Mouse (Mus musculus) olfactory bulb, adult 2 months (tissue): ENCODE data around the gene Gm45021. TPM values are rescaled to one million over a fixed set of nuclear protein-coding genes. Genes with fewer than 3 reads are reported as not detected.

Source experiments
- H3K27ac ChIP-seq: fragments of 200-500 bp; 2 replicates; pipeline ENCODE4 v1.5.1; 2012; ENCODE audit warnings: low read depth, low read length; ENCODE audit not compliant: insufficient read depth
- H3K4me1 ChIP-seq: fragments of 200-500 bp; 2 replicates; pipeline ENCODE4 v1.6.1; 2012; ENCODE audit warnings: low read length; ENCODE audit not compliant: control insufficient read depth, insufficient read depth
- H3K4me3 ChIP-seq: fragments of 200-500 bp; 2 replicates; pipeline ENCODE4 v1.5.1; 2012; ENCODE audit warnings: mild to moderate bottlenecking, low read depth, low read length, moderate library complexity; ENCODE audit not compliant: insufficient read depth
- CTCF ChIP-seq: fragments of 200-500 bp; IDR thresholded peaks from 2 replicates; pipeline ENCODE4 v1.5.1; 2012; ENCODE audit warnings: low read depth, mild to moderate bottlenecking, low read length, moderate library complexity; ENCODE audit not compliant: insufficient read depth
- POLR2A ChIP-seq: fragments of 200-500 bp; IDR thresholded peaks from 2 replicates; pipeline ENCODE4 v1.6.1; 2012; ENCODE audit warnings: mild to moderate bottlenecking, low read depth, low read length, moderate library complexity; ENCODE audit not compliant: insufficient read depth
- WGBS: fragments of 180-500 bp; shearing (Covaris S2); methylation state at CpG from one replicate; pipeline ENCODE4 v1.1.7; 2018; 5-methylcytosine and 5-hydroxymethylcytosine counted together
- polyA plus RNA-seq: library from polyadenylated mRNA; stranded (reverse); fragments of >200 nt; gene quantifications from 2 replicates; pipeline ENCODE4 v1.2.4, GENCODE M21; 2012; ENCODE audit warnings: low replicate concordance; ENCODE audit not compliant: missing spikeins, insufficient read depth, insufficient read length

Gm45021 gene
- polyA plus RNA-seq, 1 experiment, result not detected

DNA sequence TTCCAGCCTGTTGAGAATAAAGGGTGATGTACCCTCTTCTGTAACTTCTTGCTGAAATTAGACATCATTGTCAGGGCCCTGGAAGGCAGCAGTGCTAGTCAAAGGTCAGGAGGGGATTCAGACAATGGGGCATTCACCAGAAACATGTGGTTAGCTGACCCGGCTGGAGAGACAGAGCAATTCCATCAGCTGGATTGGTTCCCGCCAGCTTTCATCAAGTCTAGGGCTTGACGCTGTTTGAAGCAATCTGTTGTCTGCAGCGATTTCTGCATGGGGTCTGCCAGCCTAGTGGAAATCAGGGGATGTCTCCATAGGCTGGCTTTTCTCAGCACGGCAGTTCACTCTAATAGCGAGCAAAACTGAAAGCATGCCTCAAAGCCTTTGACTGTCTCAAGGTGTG, 47.1 kb downstream of the Gm45021 start:
- WGBS, result 71% methylated on average over 6 of the region's 6 CpGs
- no peak overlapping the region for H3K27ac ChIP-seq
- H3K4me3 ChIP-seq, result no peak overlapping the region
- H3K4me1 ChIP-seq, result peaks cover 2% of the 10 kb centered on the region; the same call in 1 of the 2 replicates
- no peak for TF ChIP-seq CTCF
- no peak for TF ChIP-seq POLR2A

DNA sequence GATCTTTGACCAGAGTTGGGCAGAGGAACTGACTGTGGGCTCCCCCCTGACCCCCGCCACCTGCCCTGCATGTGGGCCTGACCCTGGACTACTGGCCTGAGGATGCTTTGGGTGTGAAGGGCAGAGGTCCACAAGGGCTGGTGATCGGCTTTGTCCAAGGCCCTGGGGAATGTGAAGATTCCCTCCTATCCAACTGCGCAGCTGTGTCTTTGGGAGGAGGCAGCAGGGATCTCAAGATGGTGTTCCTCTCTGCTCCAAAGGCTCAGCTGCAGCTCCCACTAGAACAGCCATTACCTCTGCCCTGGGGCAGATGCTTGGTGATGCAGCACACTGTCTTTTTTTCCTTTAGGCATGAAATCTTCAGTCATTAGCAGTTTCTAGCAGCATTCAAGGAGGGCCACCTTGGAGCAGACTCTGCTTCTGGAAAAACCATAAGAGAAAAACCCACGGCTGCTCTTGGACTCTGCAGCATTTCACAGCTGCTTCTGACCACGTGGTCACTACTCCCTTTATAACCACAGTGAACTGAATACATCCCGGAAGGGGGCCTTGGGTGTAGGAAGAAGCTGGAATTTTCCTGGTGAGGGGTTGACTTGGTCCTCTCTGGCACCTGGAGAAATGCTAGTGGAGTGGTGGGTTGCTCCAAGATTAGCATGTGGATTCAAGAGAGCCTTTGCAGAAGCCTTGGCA, 48.5 kb downstream of the Gm45021 start:
- WGBS, result 61% methylated on average over 6 of the region's 6 CpGs
- peaks cover 2% of the 10 kb centered on the region; the same call in 1 of the 2 replicates for H3K4me1 ChIP-seq
- H3K4me3 ChIP-seq, result no peak overlapping the region
- no peak overlapping the region for H3K27ac ChIP-seq
- TF ChIP-seq CTCF (no peak), POLR2A (no peak)

DNA sequence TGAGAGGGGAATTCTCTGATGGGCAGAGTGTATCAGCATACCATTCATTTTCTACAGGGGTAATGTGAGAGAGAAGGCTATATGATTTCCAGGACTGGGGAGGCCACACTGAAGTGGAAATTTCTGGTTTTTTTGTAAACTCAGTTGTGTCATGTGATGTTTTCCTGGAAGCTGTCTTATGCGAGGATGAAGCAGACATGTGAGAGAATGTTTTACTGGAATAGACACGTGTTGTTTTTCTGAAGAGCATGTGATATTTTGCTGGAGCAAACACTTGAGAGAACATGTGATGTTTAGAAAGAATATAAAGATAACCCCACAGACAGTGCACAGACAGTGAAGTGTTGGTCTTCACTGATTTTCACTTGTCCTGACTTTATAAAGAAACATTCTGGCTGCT, 49.1 kb downstream of the Gm45021 start:
- TF ChIP-seq CTCF (no peak), POLR2A (no peak)
- WGBS, result 66% methylated on average over 2 of the region's 2 CpGs
- peaks cover 2% of the 10 kb centered on the region; the same call in 1 of the 2 replicates for H3K4me1 ChIP-seq
- H3K27ac ChIP-seq, result no peak overlapping the region
- H3K4me3 ChIP-seq, result no peak overlapping the region

DNA sequence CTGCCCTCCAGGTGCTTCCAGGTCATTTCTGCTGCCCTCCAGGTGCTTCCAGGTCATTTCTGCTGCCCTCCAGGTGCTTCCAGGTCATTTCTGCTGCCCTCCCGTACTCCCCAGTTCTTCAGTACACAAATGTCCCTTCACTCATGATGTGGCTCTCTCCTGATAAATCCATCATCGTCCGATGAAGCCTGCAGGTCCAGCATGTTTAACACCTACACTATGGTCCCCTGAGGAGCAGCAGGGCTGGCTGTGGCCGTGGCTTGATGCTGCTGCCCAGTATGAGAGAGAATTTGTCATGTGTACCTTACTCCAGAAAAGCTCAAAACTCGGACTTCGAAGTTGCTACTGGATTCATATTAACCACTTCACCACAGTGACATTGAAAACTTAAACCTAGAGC, 52.0 kb downstream of the Gm45021 start:
- WGBS, result 87% methylated on average over 6 of the region's 6 CpGs
- H3K4me3 ChIP-seq, result no peak overlapping the region
- TF ChIP-seq CTCF (no peak), POLR2A (no peak)
- H3K27ac ChIP-seq, result no peak overlapping the region
- peaks cover 2% of the 10 kb centered on the region; the same call in 1 of the 2 replicates for H3K4me1 ChIP-seq

DNA sequence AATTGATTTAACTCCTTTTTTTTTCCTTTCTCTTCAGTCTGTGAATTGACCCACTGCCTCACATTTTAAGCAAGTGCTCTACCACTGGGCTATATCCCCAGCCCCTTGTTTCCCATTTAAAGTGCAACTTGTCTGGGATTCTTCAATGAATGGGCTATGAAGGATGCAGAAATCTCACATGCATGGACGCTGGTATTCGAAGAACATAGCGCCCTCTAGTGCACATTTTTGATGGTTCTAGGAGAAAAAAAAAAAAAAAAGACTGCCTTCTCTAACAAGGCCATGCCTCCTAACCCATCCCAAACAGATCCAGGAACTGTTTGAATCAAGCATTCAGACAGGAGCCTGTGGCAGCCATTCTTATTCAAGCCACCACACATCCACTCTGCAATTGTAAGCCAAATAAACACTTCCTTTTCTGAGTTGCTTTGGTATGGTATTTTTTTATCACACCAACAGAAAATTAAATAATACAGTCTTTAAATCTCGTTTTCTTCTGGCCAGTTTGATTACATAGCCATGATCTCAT, 53.4 kb downstream of the Gm45021 start:
- no peak overlapping the region for H3K27ac ChIP-seq
- TF ChIP-seq CTCF (no peak), POLR2A (no peak)
- no peak overlapping the region for H3K4me3 ChIP-seq
- peaks cover 4% of the 10 kb centered on the region; the same call in 1 of the 2 replicates for H3K4me1 ChIP-seq
- WGBS, result 20% methylated on average over 4 of the region's 4 CpGs

DNA sequence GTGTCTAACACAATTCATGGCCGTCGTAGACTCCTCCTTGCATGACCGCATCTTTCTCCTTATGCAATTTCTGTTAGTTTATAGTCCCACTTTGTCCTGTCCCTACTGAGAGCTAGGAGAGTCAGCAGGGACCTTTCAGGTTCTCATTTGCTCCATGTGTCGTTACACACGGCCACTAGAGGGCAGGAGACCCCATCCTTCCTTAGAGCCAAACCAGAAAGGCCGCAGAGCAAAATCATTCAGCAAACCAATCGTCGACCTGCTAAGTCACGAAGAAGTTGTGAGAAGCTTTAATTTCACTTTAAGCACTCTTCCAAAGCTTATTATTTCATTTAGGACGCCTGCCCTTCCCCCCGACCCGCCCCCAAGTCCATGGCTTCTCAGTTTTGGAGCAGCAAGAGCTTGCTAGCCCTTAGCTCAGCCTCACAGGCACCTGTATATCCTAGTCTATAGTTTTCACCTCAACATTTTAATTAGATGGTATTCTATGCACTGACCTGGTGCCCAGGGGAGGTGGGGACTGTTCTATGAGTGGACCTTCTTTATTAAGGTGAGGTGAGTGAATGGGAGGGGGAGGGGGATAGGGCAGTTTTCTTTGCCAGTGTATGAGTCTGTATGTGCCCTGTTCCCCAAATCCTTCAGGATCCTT, 56.4 kb downstream of the Gm45021 start:
- 9% methylated on average over 12 of the region's 12 CpGs for WGBS
- Histone ChIP-seq H3K4me1 (0 out of 2 replicates have a peak, but pooled peaks cover 4% of the 10 kb centered on the region), H3K27ac (no peak overlapping the region), H3K4me3 (no peak overlapping the region)
- no peak for TF ChIP-seq POLR2A
- TF ChIP-seq CTCF, result peak; percentile 20; the same call in 1 of the 2 replicates

DNA sequence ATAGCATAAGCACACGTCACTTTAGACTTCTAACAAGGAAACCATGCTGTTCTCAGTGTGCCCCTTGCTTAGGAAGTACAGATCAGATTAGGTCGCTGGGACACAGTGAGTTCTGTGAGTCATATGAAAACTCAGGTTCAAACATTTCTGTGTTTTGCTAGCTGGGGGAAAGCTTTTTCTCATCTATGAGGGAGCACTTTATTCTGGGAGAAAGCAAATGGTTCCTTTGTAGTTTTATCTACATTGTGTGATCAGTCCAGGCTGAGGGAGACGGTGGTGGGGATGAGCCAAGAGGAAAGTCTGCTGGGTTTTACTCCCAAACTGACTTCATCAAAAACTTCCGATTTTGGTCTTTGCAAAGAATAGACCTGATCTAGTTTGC, 56.9 kb downstream of the Gm45021 start:
- 83% methylated on average over 4 of the region's 4 CpGs for WGBS

DNA sequence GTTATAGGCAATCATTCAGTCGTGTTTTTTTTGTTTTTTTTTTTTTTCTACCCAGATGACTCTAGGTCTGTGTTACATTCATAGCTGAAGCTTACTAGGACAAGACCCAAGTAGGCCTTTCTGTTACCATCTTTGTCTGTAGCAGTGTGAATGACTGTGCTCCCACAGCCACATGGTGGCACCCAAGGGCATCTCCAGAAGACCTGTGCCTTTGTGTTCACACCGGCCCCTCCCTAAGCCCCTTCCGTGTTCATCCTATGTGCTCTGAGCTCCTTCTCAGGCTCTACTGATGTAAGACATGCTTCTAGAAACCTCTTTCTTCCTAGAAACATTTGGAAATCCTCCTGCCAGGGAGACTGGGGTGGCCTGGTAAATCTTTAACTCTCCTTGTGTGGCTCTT, 57.6 kb downstream of the Gm45021 start, which contains the start of gene Gimap8:
TSS of gene Gimap8 (plus strand) at position 240 of the 400 bp plus-strand sequence.
- Histone ChIP-seq H3K27ac (no peak within 1 kb of the TSS), H3K4me3 (no peak within 1 kb of the TSS), H3K4me1 (0 out of 2 replicates have a peak, but pooled peaks cover 4% of the 10 kb centered on the region)
- no peak for TF ChIP-seq POLR2A
- TF ChIP-seq CTCF, result no peak
- 28% methylated on average over 3 of the region's 3 CpGs for WGBS

More for the DNA sequence above, 56.9 kb downstream of the Gm45021 start:
- Histone ChIP-seq H3K27ac (no peak overlapping the region), H3K4me1 (0 out of 2 replicates have a peak, but pooled peaks cover 4% of the 10 kb centered on the region), H3K4me3 (no peak overlapping the region)
- TF ChIP-seq POLR2A (no peak), CTCF (no peak)

DNA sequence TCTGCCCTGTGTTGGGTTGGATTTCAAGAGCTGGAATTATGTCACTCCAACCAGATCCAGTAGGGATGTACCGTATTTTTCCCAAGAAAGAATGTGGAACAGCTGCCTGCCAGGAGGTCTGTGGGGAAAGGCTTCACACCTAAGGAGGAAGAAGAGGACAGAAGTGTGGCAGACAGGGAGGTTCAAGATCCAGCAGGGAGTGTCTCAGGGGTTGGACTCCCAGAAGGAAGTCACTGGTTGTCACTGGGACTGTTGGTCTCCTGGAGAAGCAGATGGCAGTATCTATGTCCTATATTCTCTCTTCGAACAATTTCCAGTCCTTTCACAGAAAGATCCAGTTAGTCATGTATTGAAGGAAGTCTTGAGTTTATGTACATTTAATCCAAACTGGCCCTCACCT, 58.2 kb downstream of the Gm45021 start:
- Histone ChIP-seq H3K4me3 (no peak overlapping the region), H3K4me1 (0 out of 2 replicates have a peak, but pooled peaks cover 4% of the 10 kb centered on the region), H3K27ac (no peak overlapping the region)
- no peak for TF ChIP-seq CTCF
- TF ChIP-seq POLR2A, result no peak
- 86% methylated on average over 2 of the region's 2 CpGs for WGBS
